Mouse (Mus musculus) ES-E14 (cell line): ENCODE data around the gene Fars2. TPM values are rescaled to one million over a fixed set of nuclear protein-coding genes. Genes with fewer than 3 reads are reported as not detected.

Experiments used
- DNase-seq: peaks from one replicate; pipeline ENCODE4 v3.0.0-alpha.2; 2013; ENCODE audit warnings: low read depth, low spot score
- H3K27ac ChIP-seq: 2 replicates; pipeline ENCODE4 v1.5.1; 2012; ENCODE audit warnings: low read depth, mild to moderate bottlenecking, low read length, moderate library complexity, mixed read lengths; ENCODE audit not compliant: poor library complexity, insufficient read depth, severe bottlenecking
- H3K36me3 ChIP-seq: 2 replicates; pipeline ENCODE4 v1.6.1; 2012; ENCODE audit warnings: mild to moderate bottlenecking, low read length, moderate library complexity, mixed read lengths; ENCODE audit not compliant: control insufficient read depth, poor library complexity, insufficient read depth, severe bottlenecking
- H3K4me1 ChIP-seq, 2 experiments: fragments of 150-350 bp in 1 of 2; sonication (generic) in 1 of 2; 2 replicates each; pipeline ENCODE4 v1.6.1; 2012; ENCODE audit warnings: low read length in 2 of 2, mild to moderate bottlenecking in 1 of 2, mixed read lengths in 1 of 2; ENCODE audit not compliant: control insufficient read depth in 2 of 2, insufficient read depth in 2 of 2, poor library complexity in 1 of 2
- H3K4me3 ChIP-seq, 2 experiments: fragments of 150-350 bp in 1 of 2; sonication (generic) in 1 of 2; 2 replicates each; pipeline ENCODE4 v1.5.1; 2012; ENCODE audit warnings: low read length in 2 of 2, low read depth in 1 of 2, mild to moderate bottlenecking in 1 of 2, mixed read lengths in 1 of 2; ENCODE audit not compliant: insufficient read depth in 1 of 2, poor library complexity in 1 of 2, severe bottlenecking in 1 of 2
- H3K9ac ChIP-seq: 2 replicates; pipeline ENCODE4 v1.6.1; 2012; ENCODE audit warnings: low read depth, mild to moderate bottlenecking, low read length, mixed read lengths; ENCODE audit not compliant: poor library complexity, insufficient read depth, severe bottlenecking
- H3K9me3 ChIP-seq: fragments of 150-350 bp; sonication (generic); 2 replicates; pipeline ENCODE4 v1.6.1; 2012; ENCODE audit warnings: low read depth, mild to moderate bottlenecking, low read length; ENCODE audit not compliant: control insufficient read depth, insufficient read depth
- CHD2 ChIP-seq: IDR thresholded peaks from 2 replicates; pipeline ENCODE4 v1.6.1; 2014; ENCODE audit warnings: mild to moderate bottlenecking, low read depth, low read length, inconsistent platforms
- HCFC1 ChIP-seq: IDR thresholded peaks from 2 replicates; pipeline ENCODE4 v1.6.1; 2012; ENCODE audit warnings: low read length, inconsistent platforms, borderline replicate concordance; ENCODE audit not compliant: insufficient read depth
- MAFK ChIP-seq: IDR thresholded peaks from 2 replicates; pipeline ENCODE4 v1.6.1; 2014; ENCODE audit warnings: mild to moderate bottlenecking, low read depth, low read length, inconsistent platforms; ENCODE audit not compliant: insufficient read depth
- ZC3H11A ChIP-seq: IDR thresholded peaks from 2 replicates; pipeline ENCODE4 v1.6.1; 2012; ENCODE audit warnings: low read depth, mild to moderate bottlenecking, inconsistent platforms, low read length, borderline replicate concordance
- ZNF384 ChIP-seq: IDR thresholded peaks from 2 replicates; pipeline ENCODE4 v1.6.1; 2012; ENCODE audit warnings: low read depth, low read length, inconsistent platforms
- in situ Hi-C, 2 experiments: fragments of 600-800 bp; cut with MboI; formaldehyde crosslinking; loops; one replicate each; pipeline ENCODE4 v1.15.1; 2025; ENCODE audit warnings: low sequenced_read_pairs in 2 of 2, inconsistent platforms in 1 of 2; ENCODE audit not compliant: unreplicated experiment in 2 of 2
- total RNA-seq: library from RNA; depleted of rRNA; stranded (reverse); fragments of 300-350 nt; gene quantifications from 2 replicates; pipeline ENCODE4 v1.2.3, GENCODE M21; 2012

Fars2 gene
- total RNA-seq, 1 experiment: 22.0 TPM

- no peak for TF ChIP-seq ZC3H11A
- TF ChIP-seq MAFK: no peak
- no peak for TF ChIP-seq HCFC1
- no peak for TF ChIP-seq ZNF384
- TF ChIP-seq CHD2: no peak
- H3K36me3 ChIP-seq: no peaks in the 10 kb centered on the region
- no peak overlapping the region for H3K9ac ChIP-seq
- H3K27ac ChIP-seq: no peak overlapping the region
- in situ Hi-C loops: no loop called here
- peaks cover 0 to 3% of the 10 kb centered on the region in 2 experiments; a peak in 1 of 4 replicates for H3K4me1 ChIP-seq
- H3K9me3 ChIP-seq: no peaks in the 10 kb centered on the region
- no peak for DNase-seq
- peak overlapping the region; percentile 28 to 56; a peak in 3 of 4 replicates for H3K4me3 ChIP-seq
Observed at GRCm38 (mm10) chr13:36727779-36728470, 610.7 kb downstream of the Fars2 start.

GRCm38 (mm10) chr13:36728509-36728908, 611.3 kb downstream of the Fars2 start:
- no peak for DNase-seq
- H3K9me3 ChIP-seq: no peaks in the 10 kb centered on the region
- no peak overlapping the region for H3K27ac ChIP-seq
- H3K4me1 ChIP-seq: peaks cover 0 to 3% of the 10 kb centered on the region in 2 experiments; a peak in 1 of 4 replicates
- H3K4me3 ChIP-seq: no peak overlapping the region
- in situ Hi-C loops: no loop called here
- TF ChIP-seq ZNF384 (no peak), CHD2 (no peak), ZC3H11A (no peak), HCFC1 (no peak), MAFK (no peak)
- H3K9ac ChIP-seq: no peak overlapping the region
- no peaks in the 10 kb centered on the region for H3K36me3 ChIP-seq

- Histone ChIP-seq H3K9ac (no peak overlapping the region), H3K4me1 (peaks cover 0 to 3% of the 10 kb centered on the region in 2 experiments; a peak in 1 of 4 replicates), H3K4me3 (no peak overlapping the region), H3K36me3 (no peaks in the 10 kb centered on the region), H3K9me3 (no peaks in the 10 kb centered on the region), H3K27ac (no peak overlapping the region)
- TF ChIP-seq ZNF384: no peak
- no peak for TF ChIP-seq HCFC1
- no peak for TF ChIP-seq CHD2
- TF ChIP-seq MAFK: no peak
- no peak for TF ChIP-seq ZC3H11A
- no peak for DNase-seq
- in situ Hi-C loops: no loop called here
Observed at GRCm38 (mm10) chr13:36729731-36730340, 612.6 kb downstream of the Fars2 start.

- Histone ChIP-seq H3K4me1 (peaks cover 0 to 5% of the 10 kb centered on the region in 2 experiments; a peak in 1 of 4 replicates), H3K4me3 (no peak overlapping the region)
Observed at GRCm38 (mm10) chr13:36730341-36730761, 613.1 kb downstream of the Fars2 start.

More at GRCm38 (mm10) chr13:36730341-36730761, 613.1 kb downstream of the Fars2 start:
- Histone ChIP-seq H3K27ac (no peak overlapping the region), H3K9me3 (no peaks in the 10 kb centered on the region), H3K9ac (no peak overlapping the region), H3K36me3 (no peaks in the 10 kb centered on the region)
- in situ Hi-C loops: no loop called here
- TF ChIP-seq MAFK: no peak
- TF ChIP-seq HCFC1: no peak
- no peak for TF ChIP-seq ZNF384
- TF ChIP-seq ZC3H11A: no peak
- no peak for TF ChIP-seq CHD2
- no peak for DNase-seq
